Comparison of ENCODE assay signal across 8 mouse cellular contexts in genomic region chr2:35731671-35732449, GRCm38 (mm10).
DNase-seq lines count a peak whose midpoint lies in the region; ATAC-seq and TF ChIP-seq lines count a peak whose summit lies in the region.

No protein-coding gene starts in this region.

- no peaks in the 10 kb centered on the region for H3K27me3 ChIP-seq in neural tube, embryonic 13.5 days
- H3K27me3 ChIP-seq in thymus, adult 2 months (ENCODE audit: control insufficient read depth, insufficient read depth, low read length): no peaks in the 10 kb centered on the region

- H3K9me3 ChIP-seq in neural tube, embryonic 13.5 days: no peaks in the 10 kb centered on the region

- no peak for TF ChIP-seq CTCF in left cerebral cortex, adult 2 months (IDR thresholded peaks at IDR 0.05)
- TF ChIP-seq CTCF in thymus, adult 2 months (IDR thresholded peaks at IDR 0.05; ENCODE audit: borderline replicate concordance, control insufficient read depth, extremely low read depth, insufficient read depth, low read length, poor library complexity): no peak

- intact Hi-C loops in left cerebral cortex, adult 2 months (cut with DNase I): no loop called here

- peak; percentile 76 for ATAC-seq in granulocyte monocyte progenitor cell, adult 5-6 weeks (replicated peaks; ENCODE audit: poor library complexity, severe bottlenecking)
- ATAC-seq in neural tube, embryonic 13.5 days (ENCODE audit: low read depth): peak; percentile 34; the same call in 1 of the 2 replicates

- H3K36me3 ChIP-seq in neural tube, embryonic 13.5 days: peaks cover 37% of the 10 kb centered on the region
- no peaks in the 10 kb centered on the region for H3K36me3 ChIP-seq in thymus, adult 2 months (ENCODE audit: control insufficient read depth, insufficient read depth, low read length)

- WGBS in neural tube, embryonic 13.5 days: 50% methylated on average over 18 of the region's 18 CpGs
- WGBS in thymus, adult 2 months: 29% methylated on average over 18 of the region's 18 CpGs

- no peak for TF ChIP-seq POLR2A in thymus, adult 2 months (IDR thresholded peaks at IDR 0.05; ENCODE audit: control insufficient read depth, extremely low read depth, insufficient read depth, low read length, poor library complexity)

- no peak overlapping the region for H3K4me3 ChIP-seq in left cerebral cortex, adult 2 months
- no peak overlapping the region for H3K4me3 ChIP-seq in neural tube, embryonic 13.5 days
- H3K4me3 ChIP-seq in thymus, adult 2 months (ENCODE audit: control insufficient read depth, insufficient read depth, low read length): no peak overlapping the region

- H3K27ac ChIP-seq in left cerebral cortex, adult 2 months: peak overlapping the region; percentile 30; the same call in 1 of the 2 replicates
- peak overlapping the region; percentile 69 for H3K27ac ChIP-seq in neural tube, embryonic 13.5 days (replicated peaks)
- no peak overlapping the region for H3K27ac ChIP-seq in thymus, adult 2 months (ENCODE audit: control insufficient read depth, insufficient read depth, low read length)

- no peak for DNase-seq in left cerebral cortex, adult 2 months (ENCODE audit: extremely low spot score in 1 of 2, low spot score in 2 of 2)
- no peak for DNase-seq in left cerebral cortex, adult 9 months (ENCODE audit: low spot score in 2 of 2)
- DNase-seq in MEL-GATA-1-ER (ENCODE audit: extremely low read depth, low read depth): peak; percentile 72
- DNase-seq in urinary bladder, postnatal 4 days (ENCODE audit: low spot score in 2 of 2): no peak
- no peak for DNase-seq in heart, adult 8-10 months (ENCODE audit: low spot score)
- no peak for DNase-seq in thymus, adult 2 months

- 0 out of 2 replicates have a peak overlapping the region, but pooled peaks have one; percentile 17 for H3K9ac ChIP-seq in neural tube, embryonic 13.5 days

- peaks cover 40% of the 10 kb centered on the region for H3K4me1 ChIP-seq in neural tube, embryonic 13.5 days (replicated peaks)
- peaks cover 2% of the 10 kb centered on the region; the same call in 1 of the 2 replicates for H3K4me1 ChIP-seq in thymus, adult 2 months (replicated peaks; ENCODE audit: control insufficient read depth, insufficient read depth, low read length)

- H3K4me2 ChIP-seq in neural tube, embryonic 13.5 days: no peak overlapping the region
